ENCODE assay signal across 40 mouse cellular contexts in the genomic region with DNA sequence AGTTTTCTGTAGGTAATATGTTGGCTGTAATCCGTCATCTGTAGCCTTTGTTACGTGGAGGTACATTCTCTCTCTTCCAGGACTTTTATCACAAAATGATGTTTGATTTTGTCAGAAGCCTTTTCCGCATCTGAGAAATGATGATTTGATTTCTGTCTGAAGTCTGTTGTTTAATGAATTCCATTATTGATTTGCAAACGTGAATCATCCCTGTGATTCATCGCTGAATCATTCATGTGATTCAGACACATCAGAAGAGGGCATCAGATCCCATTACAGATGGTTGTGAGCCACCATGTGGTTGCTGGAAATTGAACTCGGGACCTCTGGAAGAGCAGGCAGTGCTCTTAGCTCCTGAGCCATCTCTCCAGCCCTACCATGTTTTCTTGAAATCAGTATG. TPM values are rescaled to one million over a fixed set of nuclear protein-coding genes. Genes with fewer than 3 reads are reported as not detected.
DNase-seq lines count a peak whose midpoint lies in the region; ATAC-seq lines count a peak whose summit lies in the region.
"Had no signal": no experiment of that assay in that cellular context is flagged by ENCODE, and none has a peak within 500 bp of the region (broad histone marks: within the 10 kb centered on the region; RNA-seq: fewer than 3 reads in every experiment).

No protein-coding gene starts in this region.

- peak; percentile 50 for DNase-seq in adrenal gland, adult 2 months
- DNase-seq in adrenal gland, postnatal 4 days (ENCODE audit: low spot score in 2 of 2): no peak
- DNase-seq in 3134 (ENCODE audit: extremely low read depth, insufficient read length, low spot score): peak; percentile 48
- DNase-seq in NIH3T3 (ENCODE audit: low read depth): peak; percentile 75
- no peak for DNase-seq in lung, postnatal 25 days (ENCODE audit: low spot score)
- no peak for DNase-seq in urinary bladder, postnatal 4 days (ENCODE audit: low spot score in 2 of 2)
- DNase-seq: adrenal gland, postnatal 10 days; cerebellum, adult 18-20 months; cerebellum, postnatal 10 days; gastrocnemius, postnatal 36 days; heart, adult 2 months; kidney, adult 2 months; kidney, postnatal 36 days; left cerebral cortex, postnatal 4 days; lung, adult 2 months; lung, postnatal 10 days; right cerebral cortex, adult 18-20 months; spleen, adult 18-20 months; thymus, postnatal 25 days had no signal

- no peak for ATAC-seq in liver, embryonic 15.5 days (ENCODE audit: insufficient read depth)
- no peak for ATAC-seq in intestine, embryonic 16.5 days
- ATAC-seq: CD4-positive, CD25-positive, alpha-beta regulatory T cell, adult 4 months; forebrain, embryonic 15.5 days; inflammation-experienced regulatory T-cells, adult 6 months; midbrain, embryonic 15.5 days had no signal

- H3K4me3 ChIP-seq in liver, embryonic 15.5 days (replicated peaks): 0 out of 2 replicates have a peak overlapping the region, but pooled peaks have one; percentile 90
- H3K4me3 ChIP-seq in intestine, embryonic 16.5 days (ENCODE audit: low read length): no peak overlapping the region
- H3K4me3 ChIP-seq: forebrain, embryonic 15.5 days; heart, adult 2 months; heart, embryonic 12.5 days; midbrain, embryonic 15.5 days; neural tube, embryonic 12.5 days had no signal

- peaks cover 5% of the 10 kb centered on the region for H3K27me3 ChIP-seq in liver, embryonic 15.5 days
- no peaks in the 10 kb centered on the region for H3K27me3 ChIP-seq in intestine, embryonic 16.5 days (replicated peaks; ENCODE audit: control insufficient read depth, insufficient read depth, low read length)
- H3K27me3 ChIP-seq: forebrain, embryonic 15.5 days; heart, embryonic 12.5 days; midbrain, embryonic 15.5 days; neural tube, embryonic 12.5 days had no signal

- H3K4me1 ChIP-seq in liver, embryonic 15.5 days (replicated peaks): peaks cover 61% of the 10 kb centered on the region
- H3K4me1 ChIP-seq in intestine, embryonic 16.5 days (ENCODE audit: control insufficient read depth, insufficient read depth, low read length): peaks cover 16% of the 10 kb centered on the region

- peaks cover 68% of the 10 kb centered on the region for H3K36me3 ChIP-seq in liver, embryonic 15.5 days (replicated peaks)
- peaks cover 4% of the 10 kb centered on the region; the same call in 1 of the 2 replicates for H3K36me3 ChIP-seq in intestine, embryonic 16.5 days (ENCODE audit: control insufficient read depth, insufficient read depth, low read length)

- peak overlapping the region; percentile 58 for H3K27ac ChIP-seq in liver, embryonic 15.5 days (replicated peaks)
- H3K27ac ChIP-seq in intestine, embryonic 16.5 days (ENCODE audit: low read length): no peak overlapping the region
- H3K27ac ChIP-seq: forebrain, embryonic 15.5 days; heart, adult 2 months; hindbrain, embryonic 14.5 days; midbrain, embryonic 15.5 days; neural tube, embryonic 12.5 days had no signal

- WGBS in liver, embryonic 15.5 days (ENCODE audit: insufficient replicate concordance): 85% methylated on average over 6 of the region's 6 CpGs
- WGBS in intestine, embryonic 16.5 days: 87% methylated on average over 6 of the region's 6 CpGs

- H3K4me2 ChIP-seq in liver, embryonic 15.5 days: peak overlapping the region; percentile 85
- no peak overlapping the region for H3K4me2 ChIP-seq in intestine, embryonic 16.5 days (ENCODE audit: low read depth, low read length)
- H3K4me2 ChIP-seq: forebrain, embryonic 15.5 days; heart, embryonic 12.5 days; hindbrain, embryonic 14.5 days; midbrain, embryonic 15.5 days; neural tube, embryonic 12.5 days had no signal

- H3K9me3 ChIP-seq in liver, embryonic 15.5 days (replicated peaks): no peaks in the 10 kb centered on the region
- H3K9me3 ChIP-seq in intestine, embryonic 16.5 days (ENCODE audit: control insufficient read depth, low read length): no peaks in the 10 kb centered on the region
- H3K9me3 ChIP-seq: forebrain, embryonic 15.5 days; heart, embryonic 12.5 days; midbrain, embryonic 15.5 days; neural tube, embryonic 12.5 days had no signal

- H3K9ac ChIP-seq in liver, embryonic 15.5 days: no peak overlapping the region
- H3K9ac ChIP-seq in intestine, embryonic 16.5 days (ENCODE audit: low read depth, low read length): no peak overlapping the region
- H3K9ac ChIP-seq: forebrain, embryonic 15.5 days; heart, embryonic 12.5 days; hindbrain, embryonic 14.5 days; midbrain, embryonic 15.5 days; neural tube, embryonic 12.5 days had no signal

RNA-seq across cellular contexts. Expression of a gene that starts 3.2 kb away (rescaled TPM):
- 10 to 100 TPM; 34.9 to 41.8 TPM for total RNA-seq in adrenal gland, adult 2 months (2021)
- polyA plus RNA-seq in adrenal gland, adult 2 months (2012; rRNA removed): 29.7 and 44.4 TPM in 2 replicates
- total RNA-seq in adrenal gland, postnatal 4 days (2021): 10 to 100 TPM; 50.1 to 54.2 TPM
- polyA plus RNA-seq in liver, embryonic 15.5 days (2015; fragmentation: Nextera tagmentation; extraction: Ambion mirVana): 40.5 and 41.1 TPM in 2 replicates
- 55.9 and 56.9 TPM in 2 replicates for polyA plus RNA-seq in intestine, embryonic 16.5 days (2015; fragmentation: Nextera tagmentation; extraction: Ambion mirVana)

RNA-seq across cellular contexts. Expression of a gene that starts 3.3 kb away (rescaled TPM):
- total RNA-seq in adrenal gland, adult 2 months (2021): under 1 TPM; 0.24 to 0.32 TPM
- 0.17 and 0.27 TPM in 2 replicates for polyA plus RNA-seq in adrenal gland, adult 2 months (2012; rRNA removed)
- total RNA-seq in adrenal gland, postnatal 4 days (2021): under 1 TPM; 0.90 to 0.92 TPM
- polyA plus RNA-seq in liver, embryonic 15.5 days (2015; fragmentation: Nextera tagmentation; extraction: Ambion mirVana): 2.3 and 2.4 TPM in 2 replicates
- polyA plus RNA-seq in intestine, embryonic 16.5 days (2015; fragmentation: Nextera tagmentation; extraction: Ambion mirVana): 1.3 and 1.8 TPM in 2 replicates
- total RNA-seq: gastrocnemius, adult 18-20 months; gastrocnemius, postnatal 36 days; heart, adult 2 months had no signal
- polyA plus RNA-seq: CD4-positive, CD25-positive, alpha-beta regulatory T cell, adult 4 months; inflammation-experienced regulatory T-cells, adult 6 months had no signal

RNA-seq across cellular contexts. Expression of a gene that starts 20.7 kb away (rescaled TPM):
- 1 to 10 TPM; 2.5 to 5.2 TPM for total RNA-seq in adrenal gland, adult 2 months (2021)
- polyA plus RNA-seq in adrenal gland, adult 2 months (2012; rRNA removed): 7.1 and 9.1 TPM in 2 replicates
- 10 to 100 TPM; 48.4 to 64.6 TPM for total RNA-seq in adrenal gland, postnatal 4 days (2021)
- 682 and 720 TPM in 2 replicates for polyA plus RNA-seq in liver, embryonic 15.5 days (2015; fragmentation: Nextera tagmentation; extraction: Ambion mirVana)
- 360 and 426 TPM in 2 replicates for polyA plus RNA-seq in intestine, embryonic 16.5 days (2015; fragmentation: Nextera tagmentation; extraction: Ambion mirVana)

RNA-seq across cellular contexts. Expression of a gene that starts 30.8 kb away (rescaled TPM):
- not detected for total RNA-seq in adrenal gland, adult 2 months (2021)
- polyA plus RNA-seq in adrenal gland, adult 2 months (2012; rRNA removed): not detected in 2 replicates
- total RNA-seq in adrenal gland, postnatal 4 days (2021): 100 to 1,000 TPM in 1 of 2 experiments, 10 to 100 TPM in 1; 94.0 to 231 TPM
- 27.2 and 51.1 TPM in 2 replicates for polyA plus RNA-seq in liver, embryonic 15.5 days (2015; fragmentation: Nextera tagmentation; extraction: Ambion mirVana)
- polyA plus RNA-seq in intestine, embryonic 16.5 days (2015; fragmentation: Nextera tagmentation; extraction: Ambion mirVana): 3.2 and 3.9 TPM in 2 replicates
- total RNA-seq: common myeloid progenitor, adult 5-6 weeks; layer of hippocampus, postnatal 25 days; left cerebral cortex, postnatal 4 days had no signal
- polyA plus RNA-seq: CD4-positive, CD25-positive, alpha-beta regulatory T cell, adult 4 months; heart, adult 2 months; inflammation-experienced regulatory T-cells, adult 6 months; midbrain, embryonic 15.5 days had no signal

RNA-seq across cellular contexts. Expression of a gene that starts 33.9 kb away (rescaled TPM):
- not detected for total RNA-seq in adrenal gland, adult 2 months (2021)
- polyA plus RNA-seq in adrenal gland, adult 2 months (2012; rRNA removed): not detected in 2 replicates
- total RNA-seq in adrenal gland, postnatal 4 days (2021): not detected
- not detected in 2 replicates for polyA plus RNA-seq in liver, embryonic 15.5 days (2015; fragmentation: Nextera tagmentation; extraction: Ambion mirVana)
- not detected in 2 replicates for polyA plus RNA-seq in intestine, embryonic 16.5 days (2015; fragmentation: Nextera tagmentation; extraction: Ambion mirVana)
- total RNA-seq: adrenal gland, postnatal 10 days; common myeloid progenitor, adult 5-6 weeks; gastrocnemius, adult 18-20 months; gastrocnemius, postnatal 36 days; heart, adult 2 months; hematopoietic stem cell, adult 5-6 weeks; layer of hippocampus, adult 8-10 months; layer of hippocampus, postnatal 25 days; left cerebral cortex, postnatal 4 days had no signal
- polyA plus RNA-seq: brain, embryonic 14.5 days; CD4-positive, CD25-positive, alpha-beta regulatory T cell, adult 4 months; embryonic facial prominence, embryonic 14.5 days; forebrain, embryonic 15.5 days; frontal cortex, adult 2 months; heart, adult 2 months; heart, embryonic 12.5 days; heart, postnatal 0 days; hindbrain, embryonic 14.5 days; inflammation-experienced regulatory T-cells, adult 6 months; kidney, adult 2 months; kidney, embryonic 16.5 days; limb, embryonic 14.5 days; lung, adult 2 months; midbrain, embryonic 15.5 days; neural tube, embryonic 12.5 days; stomach, embryonic 16.5 days had no signal

Comparison
In these comparisons a context has a peak if more than half of its experiments do, and no peak if none do; other contexts are left out.
1. DNase-seq: peak in adrenal gland, adult 2 months (single experiment), 3134 (single experiment) and NIH3T3 (single experiment); none in adrenal gland, postnatal 4 days (0 of 2), lung, postnatal 25 days (single experiment) and urinary bladder, postnatal 4 days (0 of 2).
2. RNA of a gene that starts 20.7 kb away (polyA plus RNA-seq): 682 to 720 TPM in liver, embryonic 15.5 days and 360 to 426 TPM in intestine, embryonic 16.5 days; 7.1 to 9.1 TPM in adrenal gland, adult 2 months; every median in the first group is over 10 times any median in the second.